Mouse (Mus musculus): ENCODE results near the gene 4930455H04Rik. TPM values are rescaled to one million over a fixed set of nuclear protein-coding genes. Genes with fewer than 3 reads are reported as not detected.

Gene 4930455H04Rik
- total RNA-seq, 2 experiments from 2014 or later, result not detected

- ATAC-seq (ENCODE audit: poor library complexity, severe bottlenecking), result no peak
Observed at GRCm38 (mm10) chr3:117025421-117025820, 57.4 kb downstream of the 4930455H04Rik start.

Other genes with a start within 250 kb of the 4930455H04Rik start
- gene Agl, start 160.1 kb upstream of the 4930455H04Rik start, total RNA-seq (2015), result 15.5 and 21.4 TPM in 2 replicates
- 19.3 and 20.6 TPM in 2 replicates for gene Agl, start 160.1 kb upstream of the 4930455H04Rik start, total RNA-seq (2017)
- gene Frrs1, start 108.8 kb upstream of the 4930455H04Rik start, total RNA-seq (2015), result 54.3 and 54.9 TPM in 2 replicates
- 37.9 and 38.4 TPM in 2 replicates for gene Frrs1, start 108.8 kb upstream of the 4930455H04Rik start, total RNA-seq (2017)
- not detected in 2 replicates for gene Palmd, start 720 bp downstream of the 4930455H04Rik start, total RNA-seq (2015)
- gene Palmd, start 720 bp downstream of the 4930455H04Rik start, total RNA-seq (2017), result not detected in 2 replicates